Mouse (Mus musculus): ENCODE data around the gene Adgrg5.

DNA sequence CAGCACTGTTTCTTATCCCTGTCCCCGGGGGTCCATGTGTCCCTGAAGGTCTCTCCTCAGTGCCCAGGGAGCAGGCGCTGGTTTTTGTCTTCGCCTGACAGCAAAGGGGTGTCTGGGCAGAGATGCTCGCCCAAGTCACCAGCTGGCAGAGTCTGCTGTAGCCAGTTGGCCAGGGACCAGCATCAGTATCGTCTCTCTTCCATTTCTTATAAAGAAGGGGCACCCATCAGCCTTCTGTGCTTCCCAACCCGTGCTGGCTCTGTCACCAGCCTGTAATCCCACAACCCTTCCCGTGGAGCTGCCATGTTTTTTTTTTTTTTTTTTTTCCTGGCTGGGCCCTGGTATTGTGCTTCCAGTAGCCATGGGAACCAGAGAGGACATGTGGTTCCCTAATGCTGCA, 58.4 kb downstream of the Adgrg5 start:
- TF ChIP-seq FLI1 (IDR thresholded peaks at IDR 0.05; ENCODE audit: low read length) (no peak), GATA1 (IDR thresholded peaks at IDR 0.05; ENCODE audit: borderline replicate concordance, low read length) (no peak)
